Mouse (Mus musculus) layer of hippocampus, postnatal 36 days (tissue): ENCODE measurements at regions not wholly inside any gene's neighbourhood (a gene's known extent, or its start where the extent isn't known, plus 50 kb on each side); places are given as distances from the start of the nearest gene placed in this dataset.

Experiments
- DNase-seq, 2 experiments: peaks; one replicate each; pipeline ENCODE4 v3.0.0; 2022

DNA sequence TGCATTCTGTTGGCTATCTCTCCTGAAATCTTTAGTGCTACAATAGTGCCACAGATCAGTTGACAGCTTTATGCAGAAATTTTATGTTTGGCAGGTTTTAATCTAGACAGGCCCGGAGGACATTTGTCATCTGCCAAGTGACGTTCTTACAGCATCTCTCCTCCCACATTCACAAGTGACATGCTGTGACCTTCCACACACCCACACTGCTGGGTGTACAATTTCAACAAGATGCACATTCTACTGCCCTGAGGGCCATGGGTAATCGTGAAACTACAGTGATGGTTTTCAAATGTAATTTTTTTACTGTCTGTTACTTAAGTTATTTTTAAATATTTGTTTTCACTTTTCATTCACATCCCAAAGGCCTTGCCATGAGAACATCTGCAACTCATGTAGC lies 639.2 kb upstream of the Gm11114 start:
- no peak for DNase-seq

DNA sequence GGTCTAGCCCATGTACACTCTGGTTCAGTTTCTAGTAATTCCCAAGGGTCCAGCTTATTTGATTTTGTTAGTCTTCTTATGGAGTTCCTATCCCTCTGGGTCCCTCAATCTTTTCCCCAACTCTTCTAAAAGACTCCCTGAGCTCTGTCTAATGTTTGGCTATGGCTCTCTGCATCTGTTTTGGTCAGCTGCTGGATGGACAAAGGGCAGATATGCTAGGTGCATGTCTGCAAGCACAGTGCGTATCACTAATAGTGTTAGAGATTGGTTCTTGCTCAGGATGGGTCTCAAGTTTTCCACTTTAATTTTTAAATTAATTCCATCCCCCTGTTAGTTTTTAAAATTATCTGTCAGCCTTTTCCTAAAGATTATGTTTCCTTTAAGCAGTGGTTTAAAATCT lies 634.2 kb upstream of the Gm11114 start:
- no peak for DNase-seq

DNA sequence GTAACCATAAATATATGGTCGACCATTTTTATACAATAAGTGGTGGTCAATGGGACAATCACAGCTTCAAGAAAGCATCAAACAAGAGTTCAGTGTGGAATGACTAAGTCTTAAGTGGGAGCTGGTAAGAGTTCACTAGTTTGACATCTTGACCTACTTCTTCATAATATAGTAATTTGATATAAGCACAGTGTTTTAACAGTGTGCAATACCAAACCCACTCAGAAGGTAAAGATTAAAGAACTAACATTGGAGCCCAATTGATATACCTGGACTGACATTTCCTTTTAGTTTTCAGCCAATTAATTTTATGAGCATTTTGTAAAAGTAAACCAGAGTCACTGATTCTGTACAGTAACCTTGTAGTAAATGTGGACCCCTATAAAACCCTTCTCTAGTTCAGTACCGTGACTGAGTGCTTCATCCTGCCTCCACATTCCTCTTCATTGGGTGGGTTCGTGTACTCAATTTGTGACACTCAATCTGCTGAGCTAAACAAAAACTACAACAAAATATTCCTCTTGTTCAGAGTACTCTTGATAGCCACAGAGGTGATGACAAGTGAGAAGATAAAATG lies 593.9 kb upstream of the Gm11114 start:
- DNase-seq: no peak

DNA sequence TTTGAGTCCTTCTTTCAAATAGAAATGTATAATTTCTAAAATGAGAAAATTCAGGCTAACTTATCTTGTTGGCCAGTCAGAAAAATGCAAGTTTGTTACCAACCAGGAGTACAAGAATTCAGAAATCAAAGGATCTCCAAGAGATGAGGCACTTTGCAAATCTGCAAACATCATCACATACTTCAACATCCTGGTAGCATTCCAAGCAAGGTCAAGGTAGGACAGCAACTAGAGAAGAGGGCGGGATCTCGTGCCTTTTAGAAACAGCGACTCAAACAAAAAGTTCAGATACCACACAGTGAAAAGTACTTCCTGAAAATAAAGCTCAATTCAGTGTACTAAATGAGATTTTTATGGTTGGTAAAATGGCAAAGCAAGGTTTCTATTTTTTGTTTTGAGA lies 593.2 kb upstream of the Gm11114 start:
- no peak for DNase-seq

DNA sequence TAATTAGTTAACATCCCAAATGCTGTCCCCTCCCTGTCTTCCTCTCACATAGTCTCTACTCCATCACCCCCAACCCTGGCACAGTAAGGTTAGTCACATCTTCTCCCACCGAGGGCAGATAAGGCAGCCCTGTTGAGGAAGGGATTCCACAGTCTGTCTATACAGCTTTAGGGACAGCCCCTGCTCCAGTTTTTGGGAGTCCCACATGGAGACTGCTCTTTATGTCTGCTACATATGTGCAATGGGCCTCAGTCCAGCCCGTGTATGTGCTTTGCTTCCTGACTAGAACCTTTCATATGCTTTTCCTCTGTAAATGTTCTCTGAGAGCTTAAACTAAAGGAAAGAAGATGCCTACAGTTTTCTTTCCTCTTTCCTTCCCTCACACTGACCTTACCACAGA lies 592.1 kb upstream of the Gm11114 start:
- DNase-seq: no peak

DNA sequence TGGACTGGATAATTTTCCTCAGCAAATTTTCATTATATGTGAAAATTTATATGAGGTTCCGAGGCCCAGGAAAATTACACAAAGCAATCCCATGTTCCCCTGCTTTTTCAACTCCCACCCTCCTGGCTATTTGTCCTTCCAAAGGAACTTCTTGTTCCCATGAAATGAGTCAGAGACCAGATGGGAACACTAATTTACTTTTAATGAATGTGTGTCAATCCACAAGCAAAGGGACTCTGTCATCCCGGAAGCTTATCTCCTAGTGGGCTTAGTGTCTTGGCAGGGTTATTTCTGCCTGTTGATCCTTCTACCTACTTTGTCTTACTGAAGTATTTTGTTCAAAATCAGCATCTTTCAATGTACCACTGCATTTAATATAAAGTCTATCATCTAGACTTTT lies 573.3 kb upstream of the Gm11114 start:
- no peak for DNase-seq

DNA sequence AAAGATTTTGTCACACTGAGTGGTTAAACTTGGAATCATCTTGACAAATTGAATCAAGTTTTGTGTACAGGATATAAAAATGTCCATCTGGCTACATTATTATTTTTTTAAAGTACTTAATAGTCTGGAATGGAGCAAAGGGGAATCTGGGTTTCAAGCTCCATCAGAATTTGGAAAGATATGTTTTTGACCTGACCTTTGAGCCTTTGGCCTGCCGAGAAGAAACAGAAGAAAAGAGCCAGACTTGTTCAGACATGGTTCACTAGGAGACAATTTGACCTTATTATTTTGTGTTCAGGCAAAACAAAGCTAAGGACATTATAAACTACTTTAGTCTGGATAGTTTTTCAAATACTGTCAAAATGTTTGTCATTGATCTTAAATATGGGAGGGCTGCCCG lies 572.2 kb upstream of the Gm11114 start:
- no peak for DNase-seq

DNA sequence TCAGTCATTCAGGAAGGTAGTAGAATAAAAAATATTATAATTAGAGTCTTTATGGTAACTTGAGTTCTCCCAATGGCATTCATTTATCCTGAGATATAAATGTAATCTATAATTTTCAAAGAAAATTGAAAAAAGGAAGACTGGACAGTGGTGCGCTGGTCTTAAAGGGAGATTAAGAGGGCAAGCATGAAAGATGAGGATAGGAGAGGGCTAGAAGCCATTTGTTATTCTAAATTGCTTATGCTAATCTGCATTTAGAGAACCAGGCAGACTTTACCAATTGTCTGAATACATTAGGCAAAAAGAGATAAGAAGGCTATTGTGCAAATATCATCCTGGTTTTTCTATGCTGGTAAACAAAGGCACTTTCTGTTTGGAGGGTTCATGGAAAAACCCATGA lies 558.2 kb upstream of the Gm11114 start:
- DNase-seq: no peak

DNA sequence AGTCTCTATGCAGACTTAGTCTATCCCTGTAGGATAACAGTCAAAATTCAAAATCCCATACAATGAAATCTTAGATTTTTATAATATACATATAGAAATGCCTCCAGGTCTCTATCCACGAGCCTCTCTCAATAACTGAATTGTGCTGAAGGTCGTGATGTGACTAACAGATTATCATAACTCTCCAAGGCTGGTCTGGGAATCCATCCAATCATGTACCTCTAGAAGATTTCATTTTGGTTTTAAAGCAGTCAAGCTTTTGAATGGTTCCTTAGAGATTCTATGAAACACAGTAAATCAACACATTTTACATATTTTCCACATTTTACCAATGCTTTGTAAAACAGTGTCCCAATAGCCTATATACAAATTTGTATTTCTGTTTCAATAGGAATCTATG lies 557.7 kb upstream of the Gm11114 start:
- no peak for DNase-seq

DNA sequence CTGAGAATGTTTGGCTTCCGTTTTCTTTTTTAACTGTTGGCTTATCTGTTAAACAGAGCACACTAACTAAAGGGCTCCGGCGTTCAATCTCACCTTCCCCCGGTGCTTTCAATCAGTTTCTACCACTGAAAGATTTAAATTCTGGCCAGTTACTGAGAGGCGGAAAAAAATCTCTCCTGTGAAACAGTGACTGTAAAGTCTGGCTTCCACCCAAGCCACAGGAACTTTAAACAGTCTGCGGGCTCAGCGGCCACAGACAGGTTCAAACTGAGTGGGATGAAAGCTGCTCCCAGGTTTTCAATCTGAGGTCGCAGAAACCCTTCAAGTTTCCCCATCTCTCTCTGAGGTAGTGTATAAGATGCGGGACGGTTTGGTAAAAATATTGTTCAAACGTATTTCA lies 538.2 kb upstream of the Gm11114 start:
- no peak for DNase-seq

DNA sequence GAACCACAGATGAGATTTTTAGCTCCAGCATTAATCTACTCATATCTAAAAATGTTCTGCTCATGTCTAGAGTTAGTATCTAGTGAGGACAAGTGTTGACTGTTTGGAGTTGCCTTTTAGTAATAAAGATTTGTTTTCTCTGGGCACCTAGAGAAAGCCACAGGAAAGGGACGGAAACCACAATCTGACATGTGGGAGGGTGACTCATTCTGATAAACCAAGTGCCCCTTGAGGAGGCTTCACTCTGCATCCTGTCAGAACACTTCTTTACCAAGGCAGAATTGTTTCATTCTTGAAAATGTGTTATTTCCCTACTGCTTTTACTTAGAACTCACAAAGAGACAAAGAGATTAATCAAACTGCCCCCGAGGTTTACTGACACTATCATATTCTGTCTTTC lies 537.4 kb upstream of the Gm11114 start:
- DNase-seq: no peak

DNA sequence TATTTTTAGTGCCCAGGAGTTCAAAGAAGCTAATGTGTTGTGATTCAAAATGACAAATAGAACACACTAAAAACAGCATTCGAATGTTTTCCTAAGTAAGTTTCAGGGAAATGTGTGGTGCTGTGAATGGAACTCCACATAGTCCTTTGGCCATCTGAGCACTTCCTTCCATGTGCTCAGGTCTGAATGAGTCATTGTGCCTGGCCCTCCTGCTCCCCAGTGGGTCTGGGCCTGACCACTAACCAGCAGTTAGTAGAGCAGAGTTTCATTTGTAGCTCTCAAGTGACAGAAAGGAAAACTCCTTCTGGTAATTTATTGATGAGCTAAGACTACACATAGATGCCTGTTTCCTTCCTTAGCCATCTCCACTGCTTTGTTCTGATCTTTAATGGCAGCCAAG lies 533.4 kb upstream of the Gm11114 start:
- DNase-seq: no peak

DNA sequence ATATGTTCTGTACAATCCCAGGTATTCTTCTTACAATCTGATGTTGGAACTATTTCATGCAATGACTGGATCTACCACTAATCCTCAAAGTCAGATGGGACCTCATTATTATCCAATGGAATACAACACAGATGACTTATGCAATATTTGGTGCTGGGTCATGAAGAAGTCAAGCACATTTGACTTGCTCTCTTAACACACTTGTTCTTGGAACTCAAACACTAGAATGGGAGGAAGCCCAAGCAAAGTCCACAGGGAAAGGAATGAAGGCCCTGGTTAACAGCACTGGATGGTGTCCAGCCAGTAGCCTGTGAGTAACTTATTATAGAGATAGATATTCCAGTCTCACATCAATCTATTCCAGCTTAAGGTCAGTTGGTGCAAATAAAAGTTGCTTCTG lies 486.8 kb upstream of the Gm11114 start:
- DNase-seq: no peak

DNA sequence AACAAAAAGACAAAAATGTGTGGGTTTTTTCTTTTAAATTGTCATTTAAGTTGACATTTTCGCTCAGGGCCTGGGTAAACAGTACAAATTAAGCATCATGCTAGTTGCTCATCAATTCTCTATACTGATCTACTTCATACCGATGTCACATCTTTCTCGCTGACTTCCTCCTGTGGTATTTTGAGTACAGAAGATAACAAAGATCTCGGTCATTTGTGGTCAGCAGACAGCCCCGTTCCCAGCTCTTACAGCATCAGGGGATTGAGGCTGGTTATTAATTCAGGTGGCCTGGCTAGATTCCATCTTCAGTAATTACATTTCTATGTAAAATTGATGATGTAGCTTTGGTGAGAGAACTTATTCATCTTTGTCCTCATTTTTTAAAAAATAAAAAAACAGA lies 483.6 kb upstream of the Gm11114 start:
- no peak for DNase-seq

DNA sequence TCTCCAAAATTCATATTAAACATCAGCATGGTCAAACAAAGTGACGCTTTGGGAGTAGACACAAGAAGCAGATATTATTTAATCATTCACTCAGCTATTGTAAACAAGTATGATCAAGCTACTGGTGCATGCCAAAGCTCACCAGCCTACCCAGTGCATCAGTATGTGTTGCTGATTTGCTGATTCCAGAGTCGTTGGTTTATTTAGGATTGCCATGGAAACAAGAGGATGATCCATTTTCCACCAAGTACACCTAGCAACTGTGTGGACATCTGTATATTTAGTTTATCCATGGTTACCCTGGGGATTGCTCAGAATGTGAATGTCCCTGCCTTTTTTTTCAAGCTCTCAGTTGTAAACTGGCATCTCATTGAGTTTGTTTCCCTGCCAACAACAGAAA lies 481.9 kb upstream of the Gm11114 start:
- no peak for DNase-seq

DNA sequence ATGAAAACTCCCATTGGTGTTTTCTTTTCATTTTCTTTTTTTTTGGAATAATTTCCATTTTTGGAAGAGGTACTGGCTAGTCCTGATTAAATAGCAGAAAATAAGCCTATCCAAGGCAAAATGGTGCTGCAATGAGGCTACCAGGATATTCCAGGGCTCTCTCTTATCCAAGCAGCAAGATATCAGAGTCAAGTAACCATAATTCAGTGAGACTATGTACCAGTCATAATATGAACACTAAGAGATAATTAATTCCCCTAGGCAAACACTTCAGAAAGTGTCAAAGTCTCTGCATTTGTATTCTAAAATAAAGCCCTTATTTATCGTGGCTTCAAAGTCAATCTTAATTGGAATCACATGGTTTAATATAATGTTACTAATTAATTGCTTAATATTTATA lies 475.1 kb upstream of the Gm11114 start:
- no peak for DNase-seq

DNA sequence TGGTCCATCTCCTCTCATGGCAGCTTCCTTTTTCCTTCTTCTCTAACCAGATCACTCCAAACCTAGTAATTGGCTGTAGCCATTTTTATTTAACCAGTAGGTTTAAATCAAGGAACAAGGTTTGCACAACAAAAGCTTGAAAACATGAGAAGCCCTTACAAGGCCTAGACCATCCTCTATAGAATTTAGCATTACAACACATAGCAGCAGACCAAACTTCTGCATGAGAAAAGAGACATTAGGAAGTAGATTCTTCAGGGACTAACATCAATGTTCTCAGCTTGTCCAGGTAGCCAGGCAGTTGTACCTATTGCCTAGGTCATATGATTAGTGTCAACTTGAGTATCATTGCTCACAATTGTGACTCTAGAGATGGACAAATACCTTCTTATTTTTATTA lies 468.6 kb upstream of the Gm11114 start:
- DNase-seq: no peak

DNA sequence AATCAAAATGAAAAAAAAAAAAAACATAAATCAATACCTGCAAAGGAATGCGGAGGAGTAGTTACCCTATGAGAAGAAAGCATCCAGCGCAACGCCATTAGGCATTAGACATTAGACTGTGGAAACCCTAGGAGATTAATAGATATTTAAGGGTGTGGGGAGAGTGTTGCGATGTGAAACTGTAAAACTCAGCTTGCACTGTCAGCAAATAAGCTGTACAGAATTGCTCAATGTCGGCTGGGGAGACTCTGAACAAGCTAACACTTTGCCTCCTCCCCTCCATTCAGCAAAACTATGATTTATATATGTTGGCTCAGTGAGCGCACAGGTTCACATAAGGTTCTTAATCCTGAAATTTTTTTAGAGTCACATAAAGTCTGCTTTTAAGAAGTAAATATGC lies 451.0 kb upstream of the Gm11114 start:
- DNase-seq: no peak

DNA sequence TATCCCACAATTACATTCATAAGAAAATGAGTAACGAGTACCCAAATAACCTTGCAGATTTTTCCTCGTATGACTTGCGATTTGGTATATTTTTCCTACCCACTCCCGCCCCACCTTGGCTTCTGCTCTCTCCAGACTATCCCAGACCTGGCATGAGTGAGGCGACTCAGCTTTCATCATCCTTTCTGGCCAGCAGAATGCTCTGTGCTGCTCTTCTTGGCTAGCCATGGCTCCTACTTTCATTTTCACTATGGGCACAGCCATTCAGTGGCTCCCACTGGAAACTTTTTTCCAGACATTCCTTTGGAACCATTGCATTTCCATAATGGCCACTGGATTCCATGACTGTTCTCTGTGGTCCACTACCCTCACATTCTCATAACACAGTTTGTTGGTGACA lies 449.1 kb upstream of the Gm11114 start:
- no peak for DNase-seq

DNA sequence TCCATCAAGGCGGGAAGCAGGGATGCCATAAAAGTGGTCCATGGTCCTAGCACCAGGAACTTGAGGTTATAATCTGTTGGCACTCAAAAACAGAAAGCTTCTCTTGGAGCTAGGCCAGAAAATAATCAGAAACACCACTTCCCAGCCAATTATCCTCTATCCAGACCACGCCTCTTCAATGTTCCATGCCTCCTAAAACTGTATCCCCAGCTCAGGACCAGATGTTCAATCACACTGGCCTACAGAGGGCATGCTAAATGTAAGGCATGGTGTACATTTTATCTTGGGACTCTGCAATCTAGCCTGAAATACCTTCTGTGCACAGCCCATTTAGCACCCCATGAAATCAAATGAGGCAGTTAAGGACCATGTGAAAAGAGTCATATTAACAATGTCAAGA lies 418.4 kb upstream of the Gm11114 start:
- no peak for DNase-seq

DNA sequence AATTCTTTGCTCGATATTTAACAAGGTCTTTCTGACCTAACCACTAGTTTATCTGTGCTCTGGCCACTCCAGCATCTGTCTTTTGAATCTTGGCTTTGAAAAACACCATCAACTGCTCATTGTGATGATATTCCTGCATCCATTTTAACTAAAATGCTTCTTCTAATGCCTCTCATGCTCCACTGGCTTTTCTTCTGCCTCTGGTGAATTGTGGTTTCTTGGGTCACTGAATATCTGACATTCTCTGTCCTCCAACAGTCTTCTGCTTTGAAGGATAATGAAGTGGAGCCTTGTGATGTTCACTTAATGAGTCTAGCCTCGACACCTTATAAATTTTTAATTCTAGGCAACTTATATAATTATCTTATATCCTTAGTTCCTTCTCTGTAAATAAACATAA lies 416.5 kb upstream of the Gm11114 start:
- DNase-seq: no peak

DNA sequence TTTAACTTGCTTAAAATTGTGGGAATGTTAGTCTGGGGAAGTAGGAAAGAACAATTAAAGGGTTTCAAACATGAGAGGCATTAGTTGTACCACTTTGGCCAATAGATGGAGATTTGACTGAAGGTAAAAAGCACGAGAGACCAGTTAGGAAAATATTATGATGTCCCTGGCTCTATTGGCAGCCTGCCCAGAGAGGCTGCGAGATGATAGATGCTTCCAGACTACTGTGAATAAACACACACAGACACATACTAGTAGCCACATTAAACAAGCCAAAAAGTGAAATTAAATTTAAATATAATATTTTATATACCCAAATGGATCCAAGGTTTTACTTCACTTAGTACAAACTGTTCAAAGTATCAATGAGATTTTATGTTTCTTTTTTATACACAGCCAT lies 411.9 kb upstream of the Gm11114 start:
- no peak for DNase-seq

DNA sequence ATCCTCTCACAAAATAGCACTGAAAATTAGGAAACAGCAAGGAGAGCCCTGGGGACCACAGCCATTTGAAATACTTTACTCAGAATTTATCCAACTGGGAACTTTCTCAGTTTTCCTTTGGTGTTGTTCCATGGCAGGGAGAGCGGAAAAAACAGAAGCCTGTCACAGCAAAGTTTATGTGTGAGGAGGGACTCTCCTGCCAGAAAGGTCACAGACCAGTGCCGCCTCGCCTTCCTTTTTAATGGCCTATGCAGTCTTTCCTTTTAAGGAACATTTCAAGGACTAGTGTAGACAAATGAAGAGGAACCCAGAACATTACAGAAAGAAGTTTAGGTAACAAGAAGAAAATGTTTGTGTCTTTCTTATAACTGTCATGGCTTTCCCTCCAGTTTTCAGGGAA lies 406.3 kb upstream of the Gm11114 start:
- no peak for DNase-seq

DNA sequence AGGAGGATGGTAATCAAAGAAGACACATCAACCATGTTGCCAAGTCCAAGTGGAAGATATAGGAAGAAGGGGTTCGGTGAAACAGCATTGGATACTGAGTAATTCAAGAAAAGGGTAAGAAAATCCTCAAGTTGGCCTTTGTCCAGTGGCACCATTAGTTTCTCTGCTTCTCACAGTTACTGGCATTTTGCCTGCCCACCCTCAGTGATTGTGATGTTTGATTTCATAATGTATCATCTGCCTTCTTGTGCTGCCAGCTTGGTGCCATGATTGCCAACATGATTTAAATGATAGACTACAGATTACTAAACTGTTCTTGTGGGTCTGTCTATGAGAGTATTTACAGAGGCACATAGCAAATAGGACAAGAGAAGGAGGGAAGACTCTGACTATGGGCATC lies 399.3 kb upstream of the Gm11114 start:
- peak; percentile 37 to 41 for DNase-seq

DNA sequence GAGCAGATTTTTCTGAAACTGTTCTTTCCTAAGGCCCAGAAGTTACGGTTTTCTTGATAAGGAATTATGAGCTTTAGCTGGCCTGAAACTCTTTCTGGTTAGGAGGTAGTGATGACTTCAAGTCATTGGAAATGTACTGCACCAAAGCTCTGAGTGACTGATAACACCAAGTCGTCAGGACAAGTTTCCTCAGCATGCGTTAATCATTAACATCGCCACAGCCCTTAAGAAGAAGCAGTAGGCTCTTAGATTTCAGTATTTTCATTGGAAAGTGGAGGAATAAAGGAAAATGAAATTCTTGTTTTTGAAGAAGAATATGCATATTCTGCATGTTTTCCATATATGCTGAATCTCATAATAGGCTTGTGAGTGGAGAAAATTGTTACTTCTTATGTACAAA lies 390.3 kb upstream of the Gm11114 start:
- DNase-seq: no peak

DNA sequence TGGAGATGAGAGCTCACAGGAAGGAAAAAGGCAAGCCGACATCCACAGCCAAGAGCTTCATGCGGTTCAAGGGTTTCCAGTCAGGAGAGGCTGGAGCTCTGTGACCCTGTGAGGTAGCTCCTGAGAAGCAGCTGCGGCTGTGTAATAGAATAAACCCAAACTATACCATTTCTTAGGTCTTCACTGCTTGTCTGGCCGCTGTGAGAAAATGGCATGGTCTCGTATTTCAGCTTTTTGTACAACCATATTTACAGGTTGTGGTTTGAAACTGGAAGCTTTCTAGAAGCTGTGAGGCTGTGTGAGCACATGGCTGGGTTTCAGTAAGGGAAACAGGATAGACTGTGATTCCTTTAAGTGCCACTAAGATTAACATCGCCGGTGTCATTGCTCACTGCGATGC lies 388.6 kb upstream of the Gm11114 start:
- no peak for DNase-seq
